Mouse (Mus musculus) layer of hippocampus, adult 9-10 months (tissue): ENCODE results near the gene Etd.
"Not testable (repeated sequence)": the region's sequence is repeated elsewhere in the genome, so short reads cannot be mapped to it uniquely, and the experiment has no call there.

Experiments
- DNase-seq: peaks from one replicate; pipeline ENCODE4 v3.0.0; 2022; ENCODE audit warnings: low spot score

The Etd gene

GRCm38 (mm10) chrX:53434618-53435017 lies at the start of gene Etd:
Gene Etd (plus strand): TSS chrX:53434918.
- DNase-seq = no peak

GRCm38 (mm10) chrX:53386362-53386761 lies 48.4 kb upstream of the Etd start:
- no peak for DNase-seq

- no peak for DNase-seq
These were observed 1.8 kb upstream of the Etd start for GRCm38 (mm10) chrX:53432888-53433287.

GRCm38 (mm10) chrX:53459573-53459972 lies 24.9 kb downstream of the Etd start:
- DNase-seq = no peak

- not testable (repeated sequence) for DNase-seq
These were observed 29.5 kb downstream of the Etd start for GRCm38 (mm10) chrX:53464194-53464593.
